Mouse (Mus musculus): Measurements from ENCODE around the gene Inpp4a.

DNA sequence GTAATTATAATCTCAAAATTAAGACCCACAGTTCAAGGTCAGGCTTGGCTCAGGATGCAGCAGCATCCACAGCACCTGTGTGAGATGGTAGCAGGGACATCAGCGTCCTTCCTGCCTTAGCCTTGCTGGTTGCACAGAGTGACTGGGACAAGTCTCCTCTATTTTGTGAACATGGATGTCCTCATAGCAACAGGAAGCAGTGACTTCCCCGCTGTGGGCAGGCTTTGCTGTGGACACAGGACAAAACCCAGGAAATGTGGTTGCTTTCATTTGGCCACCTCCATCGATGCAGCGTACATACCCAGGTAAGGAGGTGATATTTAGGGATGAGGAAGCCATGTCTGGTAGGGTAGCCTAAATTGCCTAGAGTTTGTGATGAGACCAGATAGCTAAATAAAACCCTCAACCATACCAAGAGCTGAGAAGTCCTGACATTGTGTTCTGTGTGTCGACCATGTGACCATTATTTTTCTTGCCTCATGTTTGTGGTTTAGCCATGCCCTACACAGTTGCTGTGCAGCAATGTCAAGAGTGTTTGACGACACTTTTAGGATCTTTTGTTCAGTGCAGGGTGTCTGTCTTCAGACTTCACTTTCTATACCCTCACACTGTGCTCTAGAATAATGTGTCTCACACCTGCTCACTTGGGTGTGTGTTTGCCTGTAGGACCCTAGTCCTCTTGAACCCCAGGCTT is 44.7 kb downstream of the Inpp4a start:
- TF ChIP-seq ZC3H11A (IDR thresholded peaks at IDR 0.05; ENCODE audit: borderline replicate concordance, low read depth, low read length) (no peak), HCFC1 (IDR thresholded peaks at IDR 0.05; ENCODE audit: borderline replicate concordance, insufficient read depth, low read length) (no peak), CHD2 (IDR thresholded peaks at IDR 0.05; ENCODE audit: low read depth, low read length) (no peak)
